Mouse (Mus musculus): Measurements from ENCODE around the gene Kiz.

- no peak for TF ChIP-seq POLR2A (IDR thresholded peaks at IDR 0.05; ENCODE audit: low read depth, low read length)
- TF ChIP-seq CTCF (IDR thresholded peaks at IDR 0.05; ENCODE audit: extremely low read depth, insufficient read length, insufficient replicate concordance, low read depth, low read length): no peak
Observed at GRCm38 (mm10) chr2:146836871-146837550, 18.7 kb upstream of the Kiz start.
